Mouse (Mus musculus) heart, embryonic 10.5 days (tissue): Measurements from ENCODE around the gene Pds5b. TPM values are rescaled to one million over a fixed set of nuclear protein-coding genes. Genes with fewer than 3 reads are reported as not detected.

Source experiments
- DNase-seq: peaks from one replicate; pipeline ENCODE4 v3.0.0-alpha.2; 2017; ENCODE audit warnings: low spot score
- H3K27ac ChIP-seq: fragments of 300-500 bp; sonication (generic); 2 replicates; pipeline ENCODE4 v1.5.1; 2016; ENCODE audit warnings: mild to moderate bottlenecking
- H3K27me3 ChIP-seq: fragments of 300-500 bp; sonication (generic); 2 replicates; pipeline ENCODE4 v1.6.1; 2016; ENCODE audit warnings: mild to moderate bottlenecking; ENCODE audit not compliant: poor library complexity, insufficient read depth, severe bottlenecking
- H3K36me3 ChIP-seq: fragments of 300-500 bp; sonication (generic); 2 replicates; pipeline ENCODE4 v1.6.1; 2016; ENCODE audit warnings: mild to moderate bottlenecking, moderate library complexity
- H3K4me1 ChIP-seq: fragments of 300-500 bp; sonication (generic); 2 replicates; pipeline ENCODE4 v1.6.1; 2016; ENCODE audit warnings: mild to moderate bottlenecking
- H3K4me3 ChIP-seq: fragments of 300-500 bp; sonication (generic); 2 replicates; pipeline ENCODE4 v1.5.1; 2016; ENCODE audit warnings: mild to moderate bottlenecking, moderate library complexity
- H3K9me3 ChIP-seq: fragments of 300-500 bp; sonication (generic); 2 replicates; pipeline ENCODE4 v1.6.1; 2016; ENCODE audit warnings: mild to moderate bottlenecking, moderate library complexity
- WGBS: fragments of 180-500 bp; shearing (Covaris S2); methylation state at CpG from one replicate; pipeline ENCODE4 v1.1.7; 2016; 5-methylcytosine and 5-hydroxymethylcytosine counted together
- polyA plus RNA-seq: library from polyadenylated mRNA; unstranded; fragments of >200 nt; fragmentation: Nextera tagmentation; extraction: Ambion mirVana; gene quantifications from 2 replicates; pipeline ENCODE4 v1.2.1, GENCODE M21; 2016

Pds5b gene
- polyA plus RNA-seq, 1 experiment from 2014 or later = 26.8 TPM

DNA sequence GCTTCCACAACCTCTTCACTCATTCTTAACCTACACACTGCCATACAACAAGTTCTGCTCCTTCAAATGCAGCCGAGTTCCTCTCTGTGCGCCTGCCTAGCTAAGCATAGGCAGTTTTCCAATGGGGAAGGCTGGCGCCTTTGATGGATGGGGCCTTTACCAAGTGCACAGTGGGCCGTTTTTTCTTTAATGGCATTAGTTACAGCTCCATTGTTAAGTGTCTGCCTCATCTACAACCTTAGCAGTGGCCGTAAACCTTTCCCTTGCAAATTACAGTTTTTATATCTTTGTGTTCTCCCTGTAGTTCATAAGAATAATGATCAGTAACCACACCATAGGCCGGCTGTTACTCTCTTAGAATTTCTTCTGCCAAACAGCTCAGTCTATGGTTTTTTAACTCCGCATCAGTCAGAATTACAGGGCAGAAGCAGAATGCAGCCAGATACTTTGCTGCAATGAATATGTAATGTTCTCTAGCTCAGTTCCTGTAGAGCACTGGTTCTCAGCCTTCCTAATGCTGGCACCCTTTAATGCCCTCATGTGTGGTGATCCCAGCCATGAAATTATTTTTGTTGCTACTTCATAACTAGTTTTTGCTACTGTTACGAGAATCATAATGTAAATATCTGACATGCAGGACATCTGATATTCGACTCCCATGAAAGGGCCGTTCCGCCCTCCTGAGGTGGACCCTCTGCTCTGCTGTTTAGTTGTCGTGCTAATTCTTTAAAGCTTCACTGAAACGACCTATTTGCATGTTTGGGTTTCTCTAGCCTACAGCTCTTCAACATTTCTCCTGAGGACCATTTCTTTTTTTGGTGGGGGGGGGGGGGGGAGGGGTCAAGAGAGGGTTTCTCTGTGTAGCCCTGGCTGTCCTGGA, 140.8 kb downstream of the Pds5b start:
- Histone ChIP-seq H3K4me3 (no peak overlapping the region), H3K27me3 (no peaks in the 10 kb centered on the region), H3K9me3 (no peaks in the 10 kb centered on the region), H3K27ac (no peak overlapping the region), H3K4me1 (no peaks in the 10 kb centered on the region), H3K36me3 (peaks cover 5% of the 10 kb centered on the region; the same call in 1 of the 2 replicates)
- DNase-seq = no peak
- 88% methylated on average over 13 of the region's 13 CpGs for WGBS

DNA sequence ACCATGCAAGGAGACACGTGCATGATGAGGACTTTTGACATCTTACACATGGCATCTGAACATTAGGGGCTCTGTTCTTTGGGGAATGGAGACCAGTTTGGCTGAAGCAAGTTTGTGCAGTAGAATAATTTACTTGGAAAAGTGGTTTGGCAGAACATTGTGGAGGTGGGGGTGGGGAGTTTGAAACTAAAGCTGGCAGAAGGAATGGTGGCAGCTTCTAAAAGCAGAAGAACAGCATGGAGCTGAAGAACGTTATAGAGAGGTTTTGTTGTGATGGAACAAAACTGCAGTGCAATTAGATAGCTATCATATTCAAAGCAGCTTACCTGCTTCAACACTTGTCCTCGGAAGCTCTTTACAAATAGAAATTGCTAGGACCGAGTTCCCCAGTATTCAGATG, 141.9 kb downstream of the Pds5b start:
- H3K27me3 ChIP-seq = no peaks in the 10 kb centered on the region
- no peak overlapping the region for H3K27ac ChIP-seq
- H3K4me3 ChIP-seq = no peak overlapping the region
- WGBS = 88% methylated on average over 4 of the region's 4 CpGs
- DNase-seq = no peak
- H3K9me3 ChIP-seq = no peaks in the 10 kb centered on the region
- no peaks in the 10 kb centered on the region for H3K4me1 ChIP-seq
- peaks cover 3% of the 10 kb centered on the region; the same call in 1 of the 2 replicates for H3K36me3 ChIP-seq

DNA sequence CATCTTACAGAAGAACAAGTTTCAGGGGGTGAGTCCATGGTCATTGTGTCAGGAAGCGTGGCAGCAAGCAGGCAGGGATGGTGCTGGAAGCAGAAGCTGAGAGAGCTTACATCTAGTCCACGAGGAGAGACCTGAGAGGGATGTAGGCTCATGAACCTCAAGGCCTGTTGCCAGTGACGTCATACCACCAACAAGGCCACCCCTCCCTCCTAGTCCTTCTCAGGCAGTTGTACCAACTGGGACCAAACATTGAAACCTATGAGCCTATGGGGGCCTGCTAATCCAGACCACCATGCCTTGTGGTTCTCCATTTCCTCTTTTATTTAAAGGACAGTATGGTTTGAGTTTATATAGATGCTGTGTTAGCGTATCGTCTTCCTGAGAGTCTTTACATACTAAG, 143.2 kb downstream of the Pds5b start:
- no peaks in the 10 kb centered on the region for H3K27me3 ChIP-seq
- H3K27ac ChIP-seq = no peak overlapping the region
- H3K36me3 ChIP-seq = peaks cover 3% of the 10 kb centered on the region; the same call in 1 of the 2 replicates
- H3K9me3 ChIP-seq = no peaks in the 10 kb centered on the region
- 87% methylated on average over 5 of the region's 5 CpGs for WGBS
- no peaks in the 10 kb centered on the region for H3K4me1 ChIP-seq
- peak; percentile 62 for DNase-seq
- H3K4me3 ChIP-seq = no peak overlapping the region

DNA sequence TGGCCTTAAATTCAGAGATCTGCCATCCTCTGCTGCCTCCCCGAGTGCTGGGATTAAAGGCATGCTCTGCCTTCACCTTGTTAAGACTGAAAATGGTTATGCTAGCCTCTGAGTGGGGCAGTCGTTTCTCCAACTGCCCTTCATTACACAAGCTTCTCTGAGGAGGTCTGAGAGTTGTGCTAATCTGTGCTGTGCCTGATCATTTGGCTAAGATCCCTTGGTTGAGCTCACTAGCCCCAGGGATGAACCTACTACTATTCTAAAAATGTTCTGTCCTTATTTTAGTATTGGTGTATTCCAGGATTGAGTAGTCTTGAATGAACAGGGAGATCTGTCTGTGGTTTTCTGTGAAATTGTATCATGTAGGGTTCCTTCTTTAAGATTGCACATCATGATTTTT, 144.5 kb downstream of the Pds5b start:
- Histone ChIP-seq H3K4me1 (no peaks in the 10 kb centered on the region), H3K9me3 (no peaks in the 10 kb centered on the region), H3K36me3 (no peaks in the 10 kb centered on the region), H3K27ac (no peak overlapping the region), H3K27me3 (no peaks in the 10 kb centered on the region), H3K4me3 (no peak overlapping the region)
- WGBS = 58% methylated on average over 2 of the region's 2 CpGs
- no peak for DNase-seq

DNA sequence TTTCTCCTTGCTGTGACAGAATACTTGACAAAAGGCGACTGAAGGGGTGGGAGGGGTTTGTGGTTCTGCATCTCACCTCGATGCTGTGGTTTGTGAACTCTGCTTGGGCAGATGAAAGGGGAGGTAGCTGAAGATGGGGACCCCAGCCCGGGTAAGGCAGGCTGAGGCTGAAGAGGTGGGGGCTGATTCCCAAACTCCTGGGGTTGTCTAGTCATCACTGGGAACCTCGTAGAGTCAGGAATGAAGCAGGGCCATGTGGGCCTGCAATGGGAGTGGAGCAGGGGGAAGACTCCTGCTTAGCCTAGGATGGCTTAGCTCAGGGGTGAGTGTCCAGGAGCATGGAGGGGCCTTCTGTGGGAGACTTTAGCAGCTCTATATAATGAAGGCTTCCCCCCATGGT, 145.3 kb downstream of the Pds5b start:
- H3K4me3 ChIP-seq = no peak overlapping the region
- no peak overlapping the region for H3K27ac ChIP-seq
- H3K36me3 ChIP-seq = no peaks in the 10 kb centered on the region
- H3K4me1 ChIP-seq = no peaks in the 10 kb centered on the region
- DNase-seq = peak; percentile 70
- WGBS = 67% methylated on average over 4 of the region's 4 CpGs
- no peaks in the 10 kb centered on the region for H3K9me3 ChIP-seq
- H3K27me3 ChIP-seq = no peaks in the 10 kb centered on the region

DNA sequence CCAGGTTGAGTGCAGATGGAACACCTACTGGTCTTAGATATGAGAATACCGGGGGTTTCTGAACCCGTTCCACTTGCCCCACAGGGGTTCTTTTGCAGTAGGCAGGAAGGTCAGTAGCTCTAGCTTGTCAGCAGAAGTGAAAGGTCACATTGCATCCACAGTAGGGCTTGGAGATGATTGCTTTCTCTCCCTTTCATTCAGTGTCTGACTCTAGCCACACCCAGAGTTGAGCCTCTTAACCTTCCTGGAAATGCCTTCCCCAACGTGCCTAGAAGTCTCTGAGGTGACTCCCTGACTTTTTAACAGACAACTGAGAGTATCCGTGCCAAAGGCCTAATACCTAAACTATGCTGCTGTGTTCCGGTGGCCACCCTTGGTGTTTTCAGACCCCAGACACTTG, 146.0 kb downstream of the Pds5b start:
- Histone ChIP-seq H3K36me3 (no peaks in the 10 kb centered on the region), H3K4me3 (no peak overlapping the region), H3K27ac (no peak overlapping the region), H3K4me1 (no peaks in the 10 kb centered on the region), H3K9me3 (no peaks in the 10 kb centered on the region), H3K27me3 (no peaks in the 10 kb centered on the region)
- DNase-seq = no peak
- WGBS = 72% methylated on average over 5 of the region's 5 CpGs

DNA sequence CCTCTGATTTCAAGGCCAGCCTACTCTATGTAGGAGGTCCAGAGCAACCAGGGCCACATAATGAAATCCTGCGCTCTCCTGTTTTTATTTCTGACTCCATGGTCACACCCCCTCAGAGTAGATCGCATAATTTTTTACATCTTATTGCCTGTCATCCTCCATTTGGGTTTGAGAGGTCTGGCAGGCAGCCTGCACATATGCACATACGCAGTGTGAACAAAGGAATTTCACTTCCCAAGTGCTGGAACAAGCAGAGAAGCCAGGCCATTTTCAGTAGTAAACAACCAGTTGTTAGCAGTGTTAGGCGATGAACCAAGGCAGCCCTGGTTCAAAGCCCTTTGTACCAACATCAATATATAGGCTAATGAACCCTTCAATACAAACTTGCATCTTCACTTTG, 147.6 kb downstream of the Pds5b start:
- WGBS = 95% methylated on average over 4 of the region's 4 CpGs

DNA sequence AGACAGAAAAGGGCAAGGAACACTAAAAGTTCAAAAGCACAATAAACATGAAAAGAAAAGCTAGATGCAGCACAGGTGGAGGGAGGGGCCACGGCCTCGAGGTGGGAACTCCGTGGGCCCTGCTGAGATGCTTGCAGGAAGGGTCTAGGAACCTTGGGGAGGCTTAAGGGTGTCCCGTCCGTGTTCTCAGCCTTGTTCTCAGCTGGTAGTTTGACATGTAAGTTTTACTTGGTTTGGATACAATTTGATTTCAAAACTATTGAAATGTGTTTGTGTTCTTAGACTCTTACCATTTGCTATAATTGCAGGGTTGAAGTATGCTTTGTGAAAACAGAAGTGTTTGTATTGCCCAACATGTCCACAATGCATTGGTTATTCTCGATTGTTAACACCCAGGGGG, 149.2 kb downstream of the Pds5b start:
- Histone ChIP-seq H3K27me3 (no peaks in the 10 kb centered on the region), H3K27ac (no peak overlapping the region), H3K4me3 (no peak overlapping the region), H3K9me3 (no peaks in the 10 kb centered on the region; the same call in 1 of the 2 replicates), H3K4me1 (no peaks in the 10 kb centered on the region), H3K36me3 (peaks cover 3% of the 10 kb centered on the region; the same call in 1 of the 2 replicates)
- whole genome bisulfite sequencing = 82% methylated on average over 6 of the region's 6 CpGs
- no peak for DNase-seq

More for the DNA sequence above, 147.6 kb downstream of the Pds5b start:
- Histone ChIP-seq H3K9me3 (no peaks in the 10 kb centered on the region; the same call in 1 of the 2 replicates), H3K4me3 (no peak overlapping the region), H3K36me3 (peaks cover 3% of the 10 kb centered on the region; the same call in 1 of the 2 replicates), H3K27me3 (no peaks in the 10 kb centered on the region), H3K4me1 (no peaks in the 10 kb centered on the region), H3K27ac (no peak overlapping the region)
- peak; percentile 58 for DNase-seq

DNA sequence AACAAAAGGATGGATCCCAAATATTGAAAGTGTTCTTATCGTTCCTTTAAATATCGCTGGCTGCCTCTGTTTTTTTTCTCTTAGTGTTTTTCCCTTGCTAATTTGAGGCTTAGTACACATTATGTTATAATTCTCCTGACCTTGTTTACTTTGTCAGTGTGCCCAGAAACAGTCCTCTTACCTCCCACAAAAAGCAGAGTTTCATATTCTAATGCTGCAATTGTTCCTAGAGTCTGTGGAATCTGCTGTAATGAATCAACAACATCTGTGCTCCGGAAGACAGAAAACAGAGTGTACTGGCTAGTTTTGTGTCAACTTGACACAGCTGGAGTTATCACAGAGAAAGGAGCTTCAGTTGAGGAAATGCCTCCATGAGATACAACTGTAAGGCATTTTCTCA, 149.8 kb downstream of the Pds5b start:
- Histone ChIP-seq H3K27me3 (no peaks in the 10 kb centered on the region), H3K36me3 (peaks cover 3% of the 10 kb centered on the region; the same call in 1 of the 2 replicates), H3K9me3 (no peaks in the 10 kb centered on the region; the same call in 1 of the 2 replicates), H3K27ac (no peak overlapping the region), H3K4me3 (no peak overlapping the region), H3K4me1 (no peaks in the 10 kb centered on the region)
- DNase-seq = no peak
- WGBS = 86% methylated on average over 3 of the region's 3 CpGs

DNA sequence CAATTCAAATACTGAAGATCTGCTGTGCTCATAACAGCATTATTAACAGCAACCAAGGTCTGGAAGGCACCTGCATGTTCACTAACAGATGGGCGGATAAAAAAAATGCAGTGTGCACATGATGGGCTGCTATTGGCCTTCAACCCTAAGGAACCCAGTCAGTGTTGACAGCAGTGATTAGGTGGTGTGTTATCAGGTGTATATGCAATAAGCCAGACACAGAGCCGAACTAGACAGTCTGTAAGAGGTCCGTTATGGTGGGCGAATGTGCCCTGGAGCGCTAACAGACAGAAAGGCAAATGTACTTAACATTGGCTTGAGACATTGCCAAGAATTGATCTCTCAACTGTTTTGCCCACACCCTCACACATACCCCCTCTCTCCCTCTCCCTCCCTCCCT, 156.0 kb downstream of the Pds5b start:
- peak; percentile 87 for DNase-seq
- H3K9me3 ChIP-seq = no peaks in the 10 kb centered on the region; the same call in 1 of the 2 replicates
- H3K27ac ChIP-seq = peak overlapping the region; percentile 52; the same call in 1 of the 2 replicates
- H3K4me3 ChIP-seq = no peak overlapping the region
- 21% methylated on average over 5 of the region's 5 CpGs for WGBS
- H3K36me3 ChIP-seq = peaks cover 3% of the 10 kb centered on the region; the same call in 1 of the 2 replicates
- H3K4me1 ChIP-seq = peaks cover 20% of the 10 kb centered on the region
- no peaks in the 10 kb centered on the region for H3K27me3 ChIP-seq

DNA sequence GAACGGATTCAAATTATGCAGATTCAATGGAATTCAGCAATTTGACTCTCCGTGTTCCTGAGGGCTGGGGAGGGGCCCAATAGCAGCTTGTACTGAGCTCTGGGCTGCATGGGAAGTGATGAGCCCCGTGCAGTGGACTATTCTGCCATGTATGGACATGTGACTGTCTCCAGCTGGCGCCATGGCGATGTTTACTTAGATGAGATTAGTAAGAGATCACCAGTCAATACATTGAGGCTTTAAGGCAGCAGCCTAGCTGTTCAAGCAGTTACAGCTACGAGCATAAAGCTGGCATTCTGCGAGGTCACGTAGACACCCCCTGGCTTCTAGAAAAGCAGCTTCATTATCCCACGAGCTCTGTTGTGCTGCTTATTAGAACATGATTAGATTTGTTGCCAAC, 157.2 kb downstream of the Pds5b start:
- Histone ChIP-seq H3K4me3 (no peak overlapping the region), H3K9me3 (no peaks in the 10 kb centered on the region), H3K27ac (peak overlapping the region; percentile 42), H3K36me3 (no peaks in the 10 kb centered on the region), H3K4me1 (peaks cover 20% of the 10 kb centered on the region), H3K27me3 (no peaks in the 10 kb centered on the region)
- DNase-seq = peak; percentile 71
- 64% methylated on average over 9 of the region's 9 CpGs for WGBS

DNA sequence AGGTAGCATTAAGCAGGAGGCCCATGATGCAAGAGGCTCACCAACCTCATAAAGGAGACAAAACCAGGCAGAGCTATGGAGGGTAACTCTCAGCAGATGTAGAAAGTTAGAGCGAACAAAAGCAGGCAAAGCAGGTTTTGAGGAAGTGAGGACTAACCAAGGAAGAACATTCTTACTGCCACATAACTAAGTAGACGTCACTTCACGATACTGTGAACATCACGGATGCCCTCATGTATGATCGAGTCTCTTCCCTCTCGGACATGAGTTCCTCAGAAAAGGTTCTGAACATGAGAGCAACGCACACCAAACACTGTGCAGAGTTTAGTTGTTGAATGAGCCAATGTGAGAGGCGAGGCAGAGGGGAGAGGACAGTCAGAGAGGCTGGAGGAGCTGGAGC, 163.2 kb downstream of the Pds5b start:
- no peak overlapping the region for H3K4me3 ChIP-seq
- H3K36me3 ChIP-seq = peaks cover 6% of the 10 kb centered on the region
- 92% methylated on average over 8 of the region's 8 CpGs for WGBS
- no peak overlapping the region for H3K27ac ChIP-seq
- peaks cover 7% of the 10 kb centered on the region for H3K9me3 ChIP-seq
- no peak for DNase-seq
- no peaks in the 10 kb centered on the region for H3K27me3 ChIP-seq
- peaks cover 26% of the 10 kb centered on the region for H3K4me1 ChIP-seq

DNA sequence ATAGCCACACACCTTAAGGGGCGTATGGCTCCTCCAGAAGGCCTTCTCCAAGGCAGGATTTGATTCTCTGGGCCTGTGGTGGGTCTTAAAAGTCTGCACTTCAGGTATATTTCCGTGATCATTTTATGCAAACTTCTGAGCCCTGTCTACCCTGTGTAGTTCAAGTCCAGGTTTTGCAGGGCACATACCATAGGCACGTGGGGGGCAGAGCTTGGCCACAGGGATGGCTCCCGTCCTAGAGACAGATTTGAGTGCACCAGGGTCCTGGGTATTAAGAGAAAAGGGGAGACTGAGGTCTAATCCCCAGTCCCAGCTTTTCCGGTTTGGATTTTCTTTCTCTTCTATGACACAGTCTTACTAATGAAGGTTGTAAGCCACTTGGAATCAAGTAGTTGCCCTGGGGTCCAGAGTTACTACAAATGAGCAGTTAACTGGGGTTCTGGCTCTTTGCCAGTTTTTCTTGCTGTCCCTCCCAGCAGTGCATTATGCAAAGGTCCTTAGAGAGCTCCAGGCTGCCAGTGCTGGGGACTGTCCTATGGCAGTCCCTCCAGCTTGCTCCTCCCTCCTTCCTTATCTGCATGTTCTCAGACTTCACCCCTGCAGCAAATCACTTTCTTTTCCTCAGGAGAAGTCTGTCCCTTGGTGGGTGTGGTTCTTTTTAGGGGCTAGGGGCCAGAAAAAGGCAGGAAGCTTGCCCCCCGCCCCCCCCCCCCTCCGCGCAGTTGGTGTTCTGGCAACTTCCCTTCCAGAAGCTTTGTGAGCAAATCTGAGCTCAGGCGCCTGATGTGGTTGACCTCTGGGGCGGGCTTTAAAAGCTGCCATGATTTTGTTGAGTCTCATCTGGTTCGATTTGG, 166.4 kb downstream of the Pds5b start:
- DNase-seq = peak; percentile 87
- Histone ChIP-seq H3K36me3 (peaks cover 6% of the 10 kb centered on the region), H3K4me1 (peaks cover 26% of the 10 kb centered on the region), H3K27me3 (no peaks in the 10 kb centered on the region), H3K27ac (peak overlapping the region; percentile 82), H3K9me3 (peaks cover 7% of the 10 kb centered on the region), H3K4me3 (peak overlapping the region; percentile 10)
- 41% methylated on average over 11 of the region's 11 CpGs for WGBS
